Mouse (Mus musculus) kidney, embryonic 16.5 days (tissue): Measurements from ENCODE around the gene Cryba4. TPM values are rescaled to one million over a fixed set of nuclear protein-coding genes. Genes with fewer than 3 reads are reported as not detected.

ENCODE experiments used
- ATAC-seq: fragments of 200-750 bp; cut with Nextera tagmentation; 2 replicates; pipeline ENCODE4 v1.8.0; 2017; ENCODE audit warnings: moderate TSS enrichment; ENCODE audit not compliant: low FRiP score, low TSS enrichment
- H3K27ac ChIP-seq: fragments of 300-500 bp; sonication (generic); 2 replicates; pipeline ENCODE4 v1.5.1; 2014; ENCODE audit warnings: low read length
- H3K27me3 ChIP-seq: fragments of 300-500 bp; sonication (generic); 2 replicates; pipeline ENCODE4 v1.6.1; 2014; ENCODE audit warnings: low read length, control low read depth, mixed read lengths; ENCODE audit not compliant: insufficient read depth
- H3K36me3 ChIP-seq: fragments of 300-500 bp; sonication (generic); 2 replicates; pipeline ENCODE4 v1.6.1; 2014; ENCODE audit warnings: low read length, control low read depth, mixed read lengths; ENCODE audit not compliant: insufficient read depth
- H3K4me1 ChIP-seq: fragments of 300-500 bp; sonication (generic); 2 replicates; pipeline ENCODE4 v1.6.1; 2014; ENCODE audit warnings: low read length, control low read depth, mixed read lengths; ENCODE audit not compliant: insufficient read depth
- H3K4me2 ChIP-seq: fragments of 300-500 bp; sonication (generic); replicated peaks from 2 replicates; pipeline ENCODE4 v1.6.1; 2014; ENCODE audit warnings: low read depth, low read length
- H3K4me3 ChIP-seq: fragments of 300-500 bp; sonication (generic); 2 replicates; pipeline ENCODE4 v1.5.1; 2014; ENCODE audit warnings: mild to moderate bottlenecking, low read length
- H3K9ac ChIP-seq: fragments of 300-500 bp; sonication (generic); replicated peaks from 2 replicates; pipeline ENCODE4 v1.6.1; 2014; ENCODE audit warnings: low read length
- H3K9me3 ChIP-seq: fragments of 300-500 bp; sonication (generic); 2 replicates; pipeline ENCODE4 v1.6.1; 2016; ENCODE audit warnings: low read length, control low read depth
- WGBS: fragments of 180-500 bp; shearing (Covaris S2); extraction: QIAGEN DNeasy Blood & Tissue Kit; methylation state at CpG from one replicate; pipeline ENCODE4 v1.1.7; 2014; 5-methylcytosine and 5-hydroxymethylcytosine counted together
- polyA plus RNA-seq: library from polyadenylated mRNA; unstranded; fragments of >200 nt; fragmentation: Nextera tagmentation; extraction: Ambion mirVana; gene quantifications from 2 replicates; pipeline ENCODE4 v1.2.1, GENCODE M21; 2015

Gene Cryba4
- polyA plus RNA-seq, 1 experiment from 2014 or later = 0.81 TPM

- Histone ChIP-seq H3K27ac (peak overlapping the region; percentile 54; the same call in 1 of the 2 replicates), H3K27me3 (no peaks in the 10 kb centered on the region), H3K36me3 (no peaks in the 10 kb centered on the region), H3K4me3 (no peak overlapping the region), H3K4me1 (peaks cover 41% of the 10 kb centered on the region), H3K4me2 (no peak overlapping the region), H3K9me3 (no peaks in the 10 kb centered on the region), H3K9ac (no peak overlapping the region)
- WGBS = 54% methylated on average over 2 of the region's 2 CpGs
- no peak for ATAC-seq
These were observed 20.6 kb upstream of the Cryba4 start for GRCm38 (mm10) chr5:112272934-112273333.

GRCm38 (mm10) chr5:112270764-112271541 is 18.6 kb upstream of the Cryba4 start:
- H3K36me3 ChIP-seq = no peaks in the 10 kb centered on the region
- H3K27ac ChIP-seq = no peak overlapping the region
- H3K9ac ChIP-seq = no peak overlapping the region
- H3K9me3 ChIP-seq = no peaks in the 10 kb centered on the region
- H3K4me2 ChIP-seq = 0 out of 2 replicates have a peak overlapping the region, but pooled peaks have one; percentile 9
- H3K4me3 ChIP-seq = no peak overlapping the region
- H3K4me1 ChIP-seq = peaks cover 33% of the 10 kb centered on the region
- ATAC-seq = no peak
- 39% methylated on average over 24 of the region's 24 CpGs for WGBS
- H3K27me3 ChIP-seq = no peaks in the 10 kb centered on the region

GRCm38 (mm10) chr5:112266011-112266777 is 13.9 kb upstream of the Cryba4 start:
- Histone ChIP-seq H3K4me3 (no peak overlapping the region), H3K36me3 (no peaks in the 10 kb centered on the region), H3K9me3 (no peaks in the 10 kb centered on the region), H3K9ac (no peak overlapping the region), H3K27me3 (no peaks in the 10 kb centered on the region), H3K4me2 (peak overlapping the region; percentile 29), H3K27ac (no peak overlapping the region), H3K4me1 (peaks cover 20% of the 10 kb centered on the region)
- 0 out of 2 replicates have a peak, but pooled peaks have one; percentile 14 for ATAC-seq
- WGBS = 59% methylated on average over 9 of the region's 9 CpGs

DNA sequence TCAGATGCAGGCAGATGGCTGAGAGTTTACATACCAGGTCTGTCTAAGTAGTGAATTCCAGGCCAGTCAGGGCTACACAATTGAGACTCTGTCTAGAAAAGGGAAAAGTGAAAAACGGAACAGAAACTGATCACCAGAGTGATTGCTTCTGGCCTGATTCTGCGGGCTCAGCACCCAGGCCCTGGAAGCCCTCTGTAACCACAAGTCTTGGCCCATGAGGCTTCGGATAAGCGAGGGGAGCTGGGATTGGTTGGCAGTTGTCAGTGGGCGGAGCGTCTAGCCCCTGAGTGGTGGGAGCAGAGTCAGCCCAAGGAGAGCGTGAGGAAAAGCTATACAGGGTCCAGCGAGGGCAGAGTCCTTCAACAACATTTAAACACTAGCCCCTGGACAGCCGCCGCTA is 13.2 kb upstream of the Cryba4 start:
- 10% methylated on average over 10 of the region's 10 CpGs for WGBS
- no peak overlapping the region for H3K27ac ChIP-seq
- peak; percentile 64 for ATAC-seq
- no peak overlapping the region for H3K9ac ChIP-seq
- peaks cover 14% of the 10 kb centered on the region for H3K4me1 ChIP-seq
- H3K27me3 ChIP-seq = no peaks in the 10 kb centered on the region
- H3K9me3 ChIP-seq = no peaks in the 10 kb centered on the region
- H3K4me2 ChIP-seq = peak overlapping the region; percentile 29
- no peaks in the 10 kb centered on the region for H3K36me3 ChIP-seq
- H3K4me3 ChIP-seq = no peak overlapping the region

GRCm38 (mm10) chr5:112265110-112265509 is 12.8 kb upstream of the Cryba4 start:
- peaks cover 13% of the 10 kb centered on the region for H3K4me1 ChIP-seq
- no peak overlapping the region for H3K27ac ChIP-seq
- no peak overlapping the region for H3K4me2 ChIP-seq
- H3K9me3 ChIP-seq = no peaks in the 10 kb centered on the region
- WGBS = 87% methylated on average over 5 of the region's 5 CpGs
- no peak overlapping the region for H3K9ac ChIP-seq
- no peaks in the 10 kb centered on the region for H3K27me3 ChIP-seq
- H3K4me3 ChIP-seq = no peak overlapping the region
- ATAC-seq = no peak
- H3K36me3 ChIP-seq = no peaks in the 10 kb centered on the region

DNA sequence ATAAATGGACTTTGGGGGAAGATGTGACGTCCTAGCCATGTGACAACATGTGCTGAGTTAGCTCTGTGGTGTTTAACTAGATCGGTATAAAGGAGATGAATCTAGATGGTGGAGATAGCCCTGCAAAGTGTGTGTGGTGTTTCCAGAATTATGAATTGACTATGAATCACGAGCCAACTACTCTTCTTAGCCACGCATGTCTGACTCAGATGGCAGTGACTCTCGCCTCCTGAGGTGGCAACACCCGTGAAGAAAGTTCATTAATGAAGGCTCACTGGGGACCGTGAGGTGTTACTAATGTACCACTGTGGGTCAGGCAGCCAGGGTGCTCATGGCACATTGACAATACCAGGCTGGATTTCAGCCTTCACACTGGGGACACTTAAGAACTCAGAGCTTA is 11.8 kb upstream of the Cryba4 start:
- Histone ChIP-seq H3K36me3 (no peaks in the 10 kb centered on the region), H3K27ac (no peak overlapping the region), H3K27me3 (no peaks in the 10 kb centered on the region), H3K4me2 (no peak overlapping the region), H3K4me3 (no peak overlapping the region), H3K4me1 (peaks cover 9% of the 10 kb centered on the region), H3K9ac (no peak overlapping the region), H3K9me3 (no peaks in the 10 kb centered on the region)
- 80% methylated on average over 7 of the region's 7 CpGs for WGBS
- no peak for ATAC-seq

GRCm38 (mm10) chr5:112260818-112261217 is 8.5 kb upstream of the Cryba4 start:
- H3K27ac ChIP-seq = no peak overlapping the region
- no peak overlapping the region for H3K4me3 ChIP-seq
- ATAC-seq = no peak
- no peaks in the 10 kb centered on the region for H3K36me3 ChIP-seq
- no peaks in the 10 kb centered on the region for H3K27me3 ChIP-seq
- no peak overlapping the region for H3K9ac ChIP-seq
- peaks cover 20% of the 10 kb centered on the region for H3K4me1 ChIP-seq
- no peaks in the 10 kb centered on the region for H3K9me3 ChIP-seq
- H3K4me2 ChIP-seq = no peak overlapping the region
- WGBS = 92% methylated on average over 3 of the region's 3 CpGs

- Histone ChIP-seq H3K27ac (no peak overlapping the region), H3K9ac (no peak overlapping the region), H3K4me3 (no peak overlapping the region), H3K36me3 (no peaks in the 10 kb centered on the region), H3K27me3 (no peaks in the 10 kb centered on the region), H3K9me3 (no peaks in the 10 kb centered on the region), H3K4me2 (no peak overlapping the region), H3K4me1 (peaks cover 23% of the 10 kb centered on the region)
- WGBS = 84% methylated on average over 16 of the region's 16 CpGs
- no peak for ATAC-seq
These were observed 7.7 kb upstream of the Cryba4 start for GRCm38 (mm10) chr5:112259862-112260650.

DNA sequence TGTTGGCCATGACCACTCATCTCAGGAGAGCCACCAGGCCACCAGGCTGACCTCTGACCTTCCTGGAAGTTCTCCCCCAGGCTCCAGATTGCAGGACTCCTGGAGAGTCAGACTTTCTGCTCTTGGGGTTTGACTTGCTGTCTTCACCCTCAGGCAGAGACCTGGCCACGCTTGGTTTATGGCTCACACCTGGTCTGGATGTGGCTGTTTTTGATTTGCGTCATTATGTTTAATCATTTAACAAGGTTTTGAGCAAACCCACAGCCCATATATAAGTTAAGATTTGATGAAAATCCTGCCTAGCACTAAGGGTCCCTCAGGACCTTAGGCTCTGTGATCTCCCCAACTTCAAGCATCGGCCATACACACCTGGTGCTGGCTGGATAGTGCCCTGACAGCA is 5.6 kb upstream of the Cryba4 start:
- Histone ChIP-seq H3K9me3 (no peaks in the 10 kb centered on the region), H3K9ac (no peak overlapping the region), H3K27ac (no peak overlapping the region), H3K27me3 (no peaks in the 10 kb centered on the region), H3K4me1 (peaks cover 32% of the 10 kb centered on the region), H3K4me3 (no peak overlapping the region), H3K4me2 (no peak overlapping the region), H3K36me3 (no peaks in the 10 kb centered on the region)
- no peak for ATAC-seq
- WGBS = 63% methylated on average over 3 of the region's 3 CpGs
